Mouse (Mus musculus) B cell, adult 2 months (primary cell): ENCODE results near the gene Tctex1d1.
A peak's percentile ranks its signal among the peaks of the same experiment; 100 is the strongest.

ENCODE experiments used
- DNase-seq, 2 experiments: peaks; one replicate each; pipeline ENCODE4 v3.0.0; 2022

Tctex1d1 gene

DNA sequence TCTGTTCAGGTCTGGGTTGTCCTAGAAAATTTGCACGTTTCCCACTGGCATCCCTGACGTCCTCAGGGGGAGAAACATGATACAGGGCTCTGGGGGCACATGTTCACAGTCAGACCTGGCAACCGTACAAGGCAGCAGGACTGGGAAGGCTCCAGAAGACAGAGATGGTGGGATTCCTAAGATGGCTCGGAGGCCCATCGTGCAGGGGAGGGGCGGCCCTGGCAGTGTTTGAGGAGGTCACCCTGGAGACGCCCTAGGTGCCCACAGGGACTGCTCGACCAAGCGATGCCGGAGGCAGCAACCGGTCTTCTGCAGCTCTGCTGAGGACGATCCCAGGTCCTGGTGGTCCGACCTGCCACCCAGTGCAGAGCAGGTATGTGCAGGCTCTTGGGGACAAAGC, at the start of gene Tctex1d1:
Gene Tctex1d1 (plus strand): TSS at position 167 of the 400 bp plus-strand sequence.
- DNase-seq: peak in 1 of 2 experiments; percentile 11

DNA sequence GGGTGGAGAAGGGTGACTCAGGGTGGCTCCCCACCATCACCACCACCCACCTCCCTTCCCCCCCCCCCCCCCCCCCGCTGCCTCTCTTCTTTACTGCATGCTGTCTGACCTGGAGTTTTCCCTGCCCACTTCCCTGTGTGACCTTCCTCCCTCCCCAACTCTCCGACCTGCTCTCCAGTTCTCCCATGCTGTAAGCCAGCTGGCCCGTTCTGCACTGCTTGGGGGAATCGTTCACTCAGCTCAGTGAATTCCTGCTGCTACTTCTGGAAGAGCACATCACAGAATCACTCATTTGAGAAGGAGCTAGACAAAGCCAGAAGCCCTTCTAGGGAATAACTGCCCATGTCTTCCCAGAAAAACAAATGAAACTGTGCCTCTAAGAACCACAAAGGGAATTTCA, 48.9 kb upstream of the Tctex1d1 start:
- no peak for DNase-seq

- DNase-seq: no peak
Measured at GRCm38 (mm10) chr4:102930679-102931078, 47.7 kb upstream of the Tctex1d1 start.

DNA sequence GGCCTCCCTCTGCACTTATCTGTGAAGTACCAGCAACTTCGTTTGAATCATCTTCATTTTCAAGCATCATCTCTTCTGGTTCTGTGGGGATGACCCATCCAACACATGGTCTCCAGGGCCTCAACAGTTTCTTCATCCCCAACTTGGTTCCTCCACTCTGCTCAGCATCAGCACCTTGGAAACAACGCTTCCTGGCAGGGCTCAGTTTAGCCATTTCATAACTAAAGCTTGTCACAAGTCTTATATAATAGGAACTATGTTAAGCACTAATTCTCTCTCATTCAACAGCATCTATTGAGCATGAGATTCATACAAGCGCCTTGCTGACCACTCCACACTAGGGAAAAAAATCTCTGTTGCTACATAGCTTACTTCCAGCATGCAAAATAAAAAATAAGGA, 38.1 kb upstream of the Tctex1d1 start:
- no peak for DNase-seq

- no peak for DNase-seq
Measured at GRCm38 (mm10) chr4:102940738-102941137, 37.7 kb upstream of the Tctex1d1 start.

DNA sequence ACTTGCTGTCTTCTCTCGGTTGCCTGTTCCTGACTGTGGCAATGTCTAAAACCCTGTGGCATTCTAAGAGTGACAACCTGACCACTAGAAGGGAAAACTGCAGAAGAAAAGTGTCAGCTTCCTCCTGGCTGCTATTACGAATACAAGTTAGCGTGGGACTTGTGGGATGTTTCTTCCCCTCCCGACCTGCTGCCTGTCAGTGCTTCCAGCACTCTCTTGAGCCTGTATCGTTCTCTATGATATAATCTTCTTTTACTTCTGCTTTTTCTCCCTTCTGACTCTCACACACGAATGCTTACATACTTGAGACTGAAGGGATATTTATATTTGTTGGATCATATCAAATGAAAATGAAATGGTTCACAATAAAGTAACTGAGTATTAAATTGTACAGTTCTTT, 34.1 kb upstream of the Tctex1d1 start:
- DNase-seq: no peak

DNA sequence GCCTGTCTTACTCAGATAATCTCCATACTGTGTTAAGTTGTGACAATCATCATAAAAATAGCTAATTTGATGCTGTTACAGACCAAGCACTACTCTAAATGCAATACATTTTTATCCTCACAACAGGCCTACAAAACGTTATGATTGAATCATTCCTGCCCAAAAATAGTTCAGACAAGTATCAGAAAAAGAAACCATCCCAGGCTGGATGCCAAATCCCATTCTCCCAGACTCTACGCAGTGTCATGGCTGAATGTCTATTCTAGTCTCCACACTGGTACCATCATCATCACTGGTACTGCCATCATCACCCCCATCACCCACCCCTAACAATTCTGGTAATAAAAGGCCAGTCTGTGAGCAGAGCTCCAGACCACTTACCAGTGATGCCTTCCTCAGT, 25.9 kb upstream of the Tctex1d1 start:
- no peak for DNase-seq

- peak in 1 of 2 experiments; percentile 6 for DNase-seq
Measured at GRCm38 (mm10) chr4:102955294-102955956, 23.0 kb upstream of the Tctex1d1 start.

- peak in 1 of 2 experiments; percentile 3 for DNase-seq
Measured at GRCm38 (mm10) chr4:102959409-102959808, 19.0 kb upstream of the Tctex1d1 start.

GRCm38 (mm10) chr4:102964174-102964573, 14.2 kb upstream of the Tctex1d1 start:
- no peak for DNase-seq

DNA sequence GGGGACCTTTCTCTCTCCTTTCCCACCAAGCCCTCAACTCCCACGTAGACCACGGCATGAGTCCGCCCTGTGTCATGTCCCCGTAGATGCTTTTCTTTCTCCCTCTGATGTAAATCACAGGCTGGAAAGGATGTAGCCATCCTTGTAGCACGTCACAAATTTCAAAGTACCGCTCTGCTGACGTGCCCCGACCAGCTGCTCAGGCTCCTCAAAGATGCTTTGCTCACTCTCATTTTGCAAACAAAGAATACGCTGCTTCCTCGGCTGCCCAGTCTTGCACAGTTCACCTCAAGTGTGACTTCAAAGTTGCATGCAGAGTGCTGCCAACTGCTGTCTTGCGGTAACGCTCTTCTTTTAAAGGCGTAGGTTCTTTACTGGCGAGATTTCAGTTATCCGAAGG, 10.6 kb upstream of the Tctex1d1 start:
- DNase-seq: no peak

DNA sequence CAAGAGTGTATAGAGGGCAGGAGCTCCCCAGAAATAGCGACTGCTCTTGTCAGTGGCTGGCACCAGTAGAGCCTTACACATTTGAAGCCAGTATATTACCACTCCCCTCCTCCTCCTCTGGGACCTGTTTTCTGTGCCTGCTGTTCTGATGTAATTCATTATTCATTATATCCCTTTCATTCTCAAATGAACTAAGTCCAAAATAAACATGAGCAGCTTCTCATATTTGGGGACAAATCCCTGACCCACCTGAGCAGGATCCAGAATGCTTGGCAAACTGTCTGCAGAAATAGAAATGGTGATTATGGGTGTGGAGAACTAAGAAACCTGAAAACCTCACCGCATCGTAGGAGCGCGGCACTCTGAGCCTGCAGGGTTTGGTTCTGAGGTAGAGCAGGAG, 8.8 kb upstream of the Tctex1d1 start:
- DNase-seq: no peak

- no peak for DNase-seq
Measured at GRCm38 (mm10) chr4:102971159-102971558, 7.2 kb upstream of the Tctex1d1 start.

DNA sequence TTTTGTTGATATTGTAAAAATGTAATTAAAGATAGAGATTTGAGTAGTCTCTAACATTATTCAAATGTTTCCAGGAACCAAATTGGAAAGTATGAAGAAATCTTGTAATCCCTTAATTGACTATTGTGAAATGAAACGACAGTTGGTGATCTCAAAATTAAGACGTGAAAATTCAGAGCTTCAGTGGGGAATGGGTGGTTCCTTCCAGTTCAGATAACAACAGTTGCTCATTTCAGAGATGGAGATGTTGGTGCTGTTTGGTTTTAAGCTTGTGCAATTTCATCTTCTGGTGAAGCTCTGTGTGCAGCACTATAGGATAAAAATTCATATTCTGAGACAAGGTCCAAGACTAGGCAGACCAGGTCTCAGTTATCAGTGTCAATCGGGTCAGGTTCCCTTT, 6.3 kb upstream of the Tctex1d1 start:
- no peak for DNase-seq

- no peak for DNase-seq
Measured at GRCm38 (mm10) chr4:102974172-102974571, 4.2 kb upstream of the Tctex1d1 start.

DNA sequence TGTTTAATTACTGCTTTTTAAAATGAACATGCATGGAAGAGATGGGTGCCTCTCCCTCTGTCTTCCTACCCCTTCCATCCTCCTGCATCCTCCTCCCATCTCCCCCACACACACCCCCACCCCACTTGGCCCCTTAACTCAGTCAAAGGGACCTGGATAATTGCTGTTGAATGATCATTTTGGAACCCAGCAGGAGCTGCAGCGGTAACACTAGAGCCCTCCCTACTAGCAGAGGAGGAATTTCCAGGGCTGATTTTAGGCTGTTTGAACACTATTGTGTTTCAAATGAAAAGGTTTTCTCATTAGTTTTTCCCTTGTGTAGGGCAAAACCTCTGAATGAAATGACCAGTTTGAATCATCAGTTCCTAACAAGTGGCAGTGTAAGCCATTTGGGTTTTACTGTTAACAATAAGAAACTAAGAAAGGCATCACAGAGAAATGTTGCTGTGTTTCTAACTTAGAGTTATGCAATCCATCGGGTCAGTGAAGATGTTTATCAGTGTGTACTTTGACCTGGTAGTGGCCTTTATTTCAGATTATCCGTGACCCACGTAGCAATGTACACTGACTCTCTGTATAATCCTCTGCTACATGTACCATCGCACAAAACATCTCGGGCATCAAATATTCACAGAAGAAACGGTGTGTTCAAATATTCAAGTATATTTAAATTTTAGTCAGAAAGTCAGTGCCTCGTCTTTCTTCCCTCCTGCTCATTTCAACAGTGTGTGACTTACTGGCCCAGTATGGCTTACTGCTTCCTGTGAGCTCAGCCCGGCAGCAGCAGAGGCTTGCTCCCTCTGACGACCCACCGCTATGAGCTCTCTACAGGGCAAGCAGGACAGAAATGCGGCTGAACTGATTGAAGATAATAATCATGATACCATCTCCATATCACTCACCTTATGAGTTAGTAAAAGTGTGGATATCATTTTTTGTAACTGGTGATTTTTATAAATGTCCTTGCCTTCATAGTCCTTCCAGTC, 1.8 kb upstream of the Tctex1d1 start:
- no peak for DNase-seq

GRCm38 (mm10) chr4:102977778-102978321, 556 bp upstream of the Tctex1d1 start:
- DNase-seq: no peak

DNA sequence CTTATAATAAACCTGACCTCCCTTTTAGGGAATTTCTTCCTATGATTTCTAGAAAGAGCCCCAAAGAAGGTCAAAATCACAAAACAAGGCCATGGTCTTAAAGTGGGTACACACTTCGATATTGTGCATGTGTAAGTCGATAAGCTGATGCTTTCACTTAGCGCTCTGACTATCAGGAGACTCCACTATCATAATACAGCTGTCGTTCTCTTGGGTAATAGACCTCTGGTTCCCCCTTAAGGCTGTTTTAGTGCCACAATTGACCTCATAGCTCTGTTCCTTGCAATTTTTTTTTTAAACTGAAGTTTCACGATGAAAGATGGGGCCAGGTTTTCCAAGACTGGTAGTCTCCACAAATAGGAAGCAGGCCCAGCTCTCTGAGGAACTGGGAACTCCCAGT, 979 bp downstream of the Tctex1d1 start:
- no peak for DNase-seq

- DNase-seq: no peak
Measured at GRCm38 (mm10) chr4:102981709-102982108, 3.3 kb downstream of the Tctex1d1 start.

DNA sequence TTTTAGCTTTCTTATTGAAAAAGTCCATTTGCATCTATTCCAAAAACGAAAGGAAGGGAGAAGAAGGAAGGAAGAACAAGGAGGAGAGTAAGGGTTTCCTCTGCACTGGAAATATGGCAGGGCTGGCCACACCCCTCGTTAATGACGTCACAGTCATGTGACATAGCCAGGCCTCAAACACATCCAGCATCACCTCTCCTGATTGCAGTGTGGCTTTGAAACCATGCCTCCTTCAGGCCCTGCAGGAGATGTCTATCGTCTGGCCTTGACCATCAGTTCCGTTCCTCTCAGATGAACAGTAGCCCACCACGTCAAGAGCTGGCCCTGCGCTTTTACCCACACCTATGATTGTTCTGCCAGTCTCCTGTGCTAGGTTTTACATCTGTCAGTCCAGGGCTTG, 7.8 kb downstream of the Tctex1d1 start:
- peak; percentile 26 to 28 for DNase-seq

- DNase-seq: peak; percentile 61 to 67
Measured at GRCm38 (mm10) chr4:102986917-102987316, 8.5 kb downstream of the Tctex1d1 start.

GRCm38 (mm10) chr4:102987325-102987724, 8.9 kb downstream of the Tctex1d1 start:
- no peak for DNase-seq

- no peak for DNase-seq
Measured at GRCm38 (mm10) chr4:102987756-102988155, 9.3 kb downstream of the Tctex1d1 start.

- no peak for DNase-seq
Measured at GRCm38 (mm10) chr4:102988526-102988925, 10.1 kb downstream of the Tctex1d1 start.
